Mouse (Mus musculus): ENCODE results near the gene 2810459M11Rik. TPM values are rescaled to one million over a fixed set of nuclear protein-coding genes. Genes with fewer than 3 reads are reported as not detected.

2810459M11Rik gene
- polyA plus RNA-seq, 1 experiment from 2014 or later: 0.49 TPM

DNA sequence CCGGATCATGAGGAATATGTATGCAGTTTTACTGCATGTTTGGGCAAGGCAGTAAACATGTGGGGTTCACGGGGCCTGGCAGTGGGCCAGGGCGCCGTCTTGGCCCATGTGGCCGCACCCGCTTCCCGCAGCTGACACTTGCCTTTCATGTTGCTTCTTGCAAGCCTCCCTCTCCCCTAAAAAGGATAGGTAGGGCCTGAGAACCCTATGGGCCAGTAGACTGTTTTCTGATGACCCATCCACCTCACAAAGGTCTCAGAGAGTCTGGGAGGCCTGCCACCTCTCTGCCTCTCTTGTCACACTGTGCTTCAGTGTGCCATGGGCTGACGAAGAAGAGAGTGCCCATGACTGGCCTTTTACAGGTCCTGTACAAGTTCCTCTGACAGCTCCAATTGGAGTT is 29.1 kb upstream of the 2810459M11Rik start, which contains the start of gene Spata3:
TSS of gene Spata3 (plus strand) at position 301 of the 400 bp plus-strand sequence.
- Histone ChIP-seq H3K9me3 (ENCODE audit: control insufficient read depth, low read length) (no peaks in the 10 kb centered on the region), H3K36me3 (ENCODE audit: control insufficient read depth, insufficient read depth, low read length) (no peaks in the 10 kb centered on the region), H3K27me3 (ENCODE audit: control insufficient read depth, insufficient read depth, low read length) (peaks cover 18% of the 10 kb centered on the region), H3K9ac (ENCODE audit: low read length) (no peak within 1 kb of the TSS), H3K4me3 (ENCODE audit: low read depth, low read length) (no peak within 1 kb of the TSS), H3K27ac (replicated peaks; ENCODE audit: low read depth, low read length) (no peak within 1 kb of the TSS), H3K4me2 (ENCODE audit: low read depth, severe bottlenecking) (no peak within 1 kb of the TSS), H3K4me1 (ENCODE audit: control insufficient read depth, insufficient read depth, low read length) (no peaks in the 10 kb centered on the region)
- DNase-seq (ENCODE audit: low spot score) (no peak), ATAC-seq (ENCODE audit: insufficient number of reproducible peaks, low FRiP score, low TSS enrichment, low read depth) (no peak)
- WGBS: 92% methylated on average over 8 of the region's 8 CpGs

DNA sequence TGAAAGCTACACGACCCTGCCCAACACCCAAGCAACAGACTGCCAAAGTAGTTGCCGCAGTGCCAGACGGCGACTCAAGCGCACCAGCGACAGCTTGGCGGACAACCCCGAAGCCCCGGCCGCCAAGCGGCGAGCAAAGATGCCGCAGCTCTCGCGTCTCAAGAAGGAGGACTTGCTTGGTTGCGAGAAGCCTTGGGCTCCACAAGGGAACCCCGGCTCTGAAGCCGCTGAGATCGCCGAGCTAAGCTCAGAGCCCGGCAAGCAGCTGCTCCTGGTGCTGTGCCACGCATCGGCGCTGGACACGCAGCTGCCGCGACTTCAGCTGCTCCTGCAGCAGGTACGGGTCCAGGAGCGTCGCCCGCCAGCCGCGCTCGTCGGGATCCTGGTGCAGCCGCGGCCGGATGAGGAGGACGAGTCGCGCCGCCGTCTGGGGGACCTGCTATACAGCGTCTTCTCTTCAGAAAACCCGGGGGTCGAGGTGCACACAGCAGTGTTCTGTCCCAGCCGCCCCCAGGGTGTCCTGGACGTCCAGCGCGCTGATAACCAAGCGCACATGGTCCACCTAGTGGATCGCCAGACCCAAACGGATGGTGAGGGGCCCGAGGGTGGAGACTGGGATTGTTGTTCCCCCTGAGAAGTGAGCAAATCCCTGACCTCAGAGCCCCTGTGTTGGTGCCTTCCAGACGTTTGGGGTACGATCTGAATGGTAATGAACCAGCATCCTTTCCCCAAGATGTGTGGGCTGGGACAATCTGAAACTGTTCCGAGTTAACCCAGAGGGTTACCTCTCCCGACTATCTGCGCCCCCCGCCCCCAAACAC is 27.2 kb upstream of the 2810459M11Rik start:
- DNase-seq (ENCODE audit: low spot score) (peak; percentile 81), ATAC-seq (ENCODE audit: insufficient number of reproducible peaks, low FRiP score, low TSS enrichment, low read depth) (peak; percentile 44; the same call in 1 of the 2 replicates)
- Histone ChIP-seq H3K36me3 (ENCODE audit: control insufficient read depth, insufficient read depth, low read length) (no peaks in the 10 kb centered on the region), H3K27me3 (ENCODE audit: control insufficient read depth, insufficient read depth, low read length) (peaks cover 18% of the 10 kb centered on the region), H3K4me2 (ENCODE audit: low read depth, severe bottlenecking) (peak overlapping the region; percentile 89), H3K9me3 (ENCODE audit: control insufficient read depth, low read length) (no peaks in the 10 kb centered on the region), H3K27ac (replicated peaks; ENCODE audit: low read depth, low read length) (no peak overlapping the region), H3K4me3 (ENCODE audit: low read depth, low read length) (peak overlapping the region; percentile 44), H3K9ac (ENCODE audit: low read length) (peak overlapping the region; percentile 56; the same call in 1 of the 2 replicates), H3K4me1 (ENCODE audit: control insufficient read depth, insufficient read depth, low read length) (no peaks in the 10 kb centered on the region)
- WGBS: 3% methylated on average over 60 of the region's 60 CpGs

DNA sequence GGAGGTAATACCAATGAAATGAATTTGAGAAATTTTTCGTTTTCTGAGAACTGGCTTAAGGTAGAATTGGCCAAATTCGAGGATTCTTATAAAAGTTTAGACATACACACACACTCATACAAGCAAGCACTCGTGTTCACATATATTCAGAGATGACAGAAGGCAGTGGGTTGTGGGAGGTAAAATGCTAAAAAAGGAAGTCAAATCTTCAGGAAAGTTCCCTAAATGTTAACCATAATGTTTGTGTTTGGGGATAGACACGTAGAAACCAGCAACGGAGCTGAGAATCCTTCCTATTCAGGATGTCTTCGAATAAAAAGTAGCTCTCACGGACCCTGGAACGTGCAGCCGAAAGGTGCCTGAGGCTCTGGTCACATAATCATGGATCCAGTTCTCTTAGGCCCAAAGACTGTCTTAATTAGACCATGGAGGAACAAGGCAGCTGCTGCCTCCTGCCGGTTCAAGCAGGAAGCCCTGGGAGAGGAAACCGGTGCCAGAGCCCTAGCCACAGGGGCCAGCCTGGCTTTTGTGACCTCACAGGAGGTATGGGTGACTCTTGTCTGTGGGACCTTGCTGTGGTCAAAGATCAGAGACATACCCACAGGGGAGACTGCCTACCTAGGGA is 24.2 kb upstream of the 2810459M11Rik start:
- no peaks in the 10 kb centered on the region for H3K9me3 ChIP-seq (ENCODE audit: control insufficient read depth, low read length)
- H3K4me2 ChIP-seq (ENCODE audit: low read depth, severe bottlenecking): no peak overlapping the region
- H3K36me3 ChIP-seq (ENCODE audit: control insufficient read depth, insufficient read depth, low read length): no peaks in the 10 kb centered on the region
- H3K27me3 ChIP-seq (ENCODE audit: control insufficient read depth, insufficient read depth, low read length): peaks cover 18% of the 10 kb centered on the region
- no peak overlapping the region for H3K4me3 ChIP-seq (ENCODE audit: low read depth, low read length)
- H3K4me1 ChIP-seq (ENCODE audit: control insufficient read depth, insufficient read depth, low read length): no peaks in the 10 kb centered on the region
- H3K9ac ChIP-seq (ENCODE audit: low read length): no peak overlapping the region
- no peak for DNase-seq (ENCODE audit: low spot score)
- H3K27ac ChIP-seq (replicated peaks; ENCODE audit: low read depth, low read length): no peak overlapping the region
- no peak for ATAC-seq (ENCODE audit: insufficient number of reproducible peaks, low FRiP score, low TSS enrichment, low read depth)
- WGBS: 73% methylated on average over 11 of the region's 11 CpGs

DNA sequence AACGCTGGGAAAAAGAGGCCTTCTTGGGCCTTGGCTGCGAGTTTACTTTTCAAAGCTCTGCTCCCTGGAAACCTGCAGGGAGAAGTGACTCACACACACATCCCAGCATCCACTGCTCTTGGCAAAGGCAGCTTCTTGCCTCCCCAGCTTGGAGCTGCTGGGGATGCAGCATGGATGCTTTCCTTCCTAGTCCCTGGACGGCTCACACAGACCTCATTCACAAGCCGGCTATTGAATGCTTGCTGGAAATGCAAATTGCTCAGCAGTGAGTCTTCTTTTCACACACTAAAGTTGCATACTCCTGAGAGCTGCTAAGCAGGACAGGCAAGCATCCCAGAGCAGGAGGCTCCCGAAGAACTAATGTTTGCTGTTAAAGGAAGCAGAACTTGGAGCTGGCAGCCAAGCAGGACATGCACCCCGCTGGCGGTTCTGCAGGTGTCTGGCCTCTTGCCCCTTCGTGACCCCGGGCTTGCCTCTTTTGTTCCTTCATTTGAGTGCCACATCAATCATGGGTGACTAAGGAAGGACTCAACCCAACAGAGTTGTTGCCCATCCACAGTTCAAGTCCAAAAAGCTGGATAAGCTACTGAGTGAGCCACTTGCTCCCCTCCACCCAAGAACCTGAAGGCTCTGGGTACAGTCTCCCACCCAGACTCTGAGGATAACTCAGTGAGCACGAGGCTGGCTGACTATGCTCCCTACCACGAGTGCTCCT is 13.2 kb upstream of the 2810459M11Rik start:
- no peak overlapping the region for H3K4me2 ChIP-seq (ENCODE audit: low read depth, severe bottlenecking)
- 22% methylated on average over 11 of the region's 11 CpGs for WGBS
- H3K9me3 ChIP-seq (ENCODE audit: control insufficient read depth, low read length): no peaks in the 10 kb centered on the region
- H3K4me3 ChIP-seq (ENCODE audit: low read depth, low read length): no peak overlapping the region
- H3K27ac ChIP-seq (replicated peaks; ENCODE audit: low read depth, low read length): no peak overlapping the region
- ATAC-seq (ENCODE audit: insufficient number of reproducible peaks, low FRiP score, low TSS enrichment, low read depth) (no peak), DNase-seq (ENCODE audit: low spot score) (no peak)
- H3K36me3 ChIP-seq (ENCODE audit: control insufficient read depth, insufficient read depth, low read length): no peaks in the 10 kb centered on the region
- no peak overlapping the region for H3K9ac ChIP-seq (ENCODE audit: low read length)
- H3K27me3 ChIP-seq (ENCODE audit: control insufficient read depth, insufficient read depth, low read length): no peaks in the 10 kb centered on the region
- no peaks in the 10 kb centered on the region for H3K4me1 ChIP-seq (ENCODE audit: control insufficient read depth, insufficient read depth, low read length)

DNA sequence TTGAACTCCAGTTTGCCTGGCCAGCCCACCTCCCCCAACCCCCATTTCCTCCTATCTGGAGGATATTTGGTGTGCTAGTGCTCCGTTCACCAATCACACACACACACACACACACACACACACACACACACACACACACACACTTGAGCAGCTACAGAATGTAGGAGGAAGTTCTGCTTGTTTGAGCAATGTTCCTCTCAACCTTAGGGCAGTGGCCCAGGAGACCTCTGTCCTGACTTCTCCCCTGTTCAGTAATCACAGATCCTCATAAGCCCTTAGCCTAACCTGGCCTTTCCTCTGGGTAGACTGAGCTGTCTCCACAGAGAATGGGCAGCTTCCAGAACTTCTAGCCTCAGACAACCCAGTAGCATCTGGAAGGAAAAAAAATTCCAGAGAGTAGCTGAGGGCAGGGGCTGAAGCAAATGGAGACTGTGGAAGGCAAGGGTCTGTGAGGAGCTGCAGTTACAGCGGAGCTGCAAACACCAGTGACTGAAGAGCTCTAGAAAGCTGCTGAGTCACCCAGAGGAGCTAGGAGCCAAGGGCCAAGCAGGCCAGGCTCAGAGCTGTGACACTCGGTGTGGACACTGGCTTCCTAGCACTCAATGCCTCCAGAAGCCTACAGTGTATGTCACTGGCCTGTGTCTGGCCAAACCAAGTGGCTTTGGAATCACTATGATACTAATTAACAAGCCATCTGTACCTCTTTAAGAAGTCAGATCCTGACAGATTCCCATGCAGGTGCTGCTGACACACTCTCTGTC is 7.3 kb upstream of the 2810459M11Rik start:
- Histone ChIP-seq H3K36me3 (ENCODE audit: control insufficient read depth, insufficient read depth, low read length) (no peaks in the 10 kb centered on the region), H3K27me3 (ENCODE audit: control insufficient read depth, insufficient read depth, low read length) (no peaks in the 10 kb centered on the region; the same call in 1 of the 2 replicates), H3K9ac (ENCODE audit: low read length) (no peak overlapping the region), H3K9me3 (ENCODE audit: control insufficient read depth, low read length) (no peaks in the 10 kb centered on the region), H3K4me1 (ENCODE audit: control insufficient read depth, insufficient read depth, low read length) (no peaks in the 10 kb centered on the region), H3K4me2 (ENCODE audit: low read depth, severe bottlenecking) (no peak overlapping the region), H3K4me3 (ENCODE audit: low read depth, low read length) (no peak overlapping the region), H3K27ac (replicated peaks; ENCODE audit: low read depth, low read length) (no peak overlapping the region)
- DNase-seq (ENCODE audit: low spot score) (no peak), ATAC-seq (ENCODE audit: insufficient number of reproducible peaks, low FRiP score, low TSS enrichment, low read depth) (no peak)
- WGBS: 74% methylated on average over 3 of the region's 3 CpGs

DNA sequence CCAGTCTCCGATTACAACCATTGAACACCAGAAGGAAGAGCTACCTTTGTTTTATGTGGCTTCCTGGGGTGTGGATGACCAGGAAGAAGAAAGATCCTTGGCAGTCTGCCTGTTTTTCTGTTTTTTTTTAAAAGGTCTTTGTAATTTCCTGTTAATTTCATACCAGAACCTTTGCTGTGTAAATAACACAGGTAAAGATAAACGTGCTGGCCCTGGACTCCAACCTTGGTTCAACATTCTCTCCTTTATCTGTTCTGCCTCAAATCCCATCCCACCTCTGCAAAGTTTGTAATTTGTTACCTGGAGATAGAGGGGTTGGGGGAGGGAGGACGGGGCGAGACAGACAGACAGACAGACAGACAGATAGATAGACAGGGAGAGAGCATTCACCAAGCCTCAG is 5.5 kb upstream of the 2810459M11Rik start:
- no peak for DNase-seq (ENCODE audit: low spot score)
- 73% methylated on average over 4 of the region's 4 CpGs for WGBS
- Histone ChIP-seq H3K27me3 (ENCODE audit: control insufficient read depth, insufficient read depth, low read length) (peaks cover 10% of the 10 kb centered on the region), H3K4me1 (ENCODE audit: control insufficient read depth, insufficient read depth, low read length) (no peaks in the 10 kb centered on the region), H3K4me3 (ENCODE audit: low read depth, low read length) (no peak overlapping the region), H3K36me3 (ENCODE audit: control insufficient read depth, insufficient read depth, low read length) (no peaks in the 10 kb centered on the region), H3K9me3 (ENCODE audit: control insufficient read depth, low read length) (no peaks in the 10 kb centered on the region), H3K27ac (replicated peaks; ENCODE audit: low read depth, low read length) (no peak overlapping the region), H3K9ac (ENCODE audit: low read length) (no peak overlapping the region), H3K4me2 (ENCODE audit: low read depth, severe bottlenecking) (no peak overlapping the region)
- no peak for ATAC-seq (ENCODE audit: insufficient number of reproducible peaks, low FRiP score, low TSS enrichment, low read depth)

DNA sequence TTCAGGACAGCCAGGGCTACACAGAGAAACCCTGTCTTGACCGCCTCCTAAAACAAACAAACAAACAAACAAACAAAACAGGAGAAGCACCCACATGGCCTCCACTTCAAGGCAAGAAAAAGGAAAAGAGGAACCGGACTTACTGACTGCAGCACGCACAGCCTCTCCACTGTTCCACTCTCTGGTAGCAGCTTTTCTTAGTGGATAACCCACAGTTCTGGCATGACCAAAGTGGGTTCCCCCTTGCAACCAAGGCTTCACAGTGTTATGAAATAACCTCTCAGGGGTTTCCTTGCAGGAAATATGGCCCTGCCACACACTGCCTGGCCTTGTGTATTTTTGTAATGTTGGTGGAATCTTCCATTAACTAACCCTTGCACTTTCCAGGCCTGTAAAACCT is 4.8 kb upstream of the 2810459M11Rik start:
- WGBS: 88% methylated on average over 3 of the region's 3 CpGs
- no peaks in the 10 kb centered on the region for H3K4me1 ChIP-seq (ENCODE audit: control insufficient read depth, insufficient read depth, low read length)
- ATAC-seq (ENCODE audit: insufficient number of reproducible peaks, low FRiP score, low TSS enrichment, low read depth) (no peak), DNase-seq (ENCODE audit: low spot score) (no peak)
- peaks cover 17% of the 10 kb centered on the region for H3K27me3 ChIP-seq (ENCODE audit: control insufficient read depth, insufficient read depth, low read length)
- no peaks in the 10 kb centered on the region for H3K9me3 ChIP-seq (ENCODE audit: control insufficient read depth, low read length)
- no peaks in the 10 kb centered on the region for H3K36me3 ChIP-seq (ENCODE audit: control insufficient read depth, insufficient read depth, low read length)
- H3K4me2 ChIP-seq (ENCODE audit: low read depth, severe bottlenecking): no peak overlapping the region
- no peak overlapping the region for H3K9ac ChIP-seq (ENCODE audit: low read length)
- H3K27ac ChIP-seq (replicated peaks; ENCODE audit: low read depth, low read length): no peak overlapping the region
- no peak overlapping the region for H3K4me3 ChIP-seq (ENCODE audit: low read depth, low read length)

DNA sequence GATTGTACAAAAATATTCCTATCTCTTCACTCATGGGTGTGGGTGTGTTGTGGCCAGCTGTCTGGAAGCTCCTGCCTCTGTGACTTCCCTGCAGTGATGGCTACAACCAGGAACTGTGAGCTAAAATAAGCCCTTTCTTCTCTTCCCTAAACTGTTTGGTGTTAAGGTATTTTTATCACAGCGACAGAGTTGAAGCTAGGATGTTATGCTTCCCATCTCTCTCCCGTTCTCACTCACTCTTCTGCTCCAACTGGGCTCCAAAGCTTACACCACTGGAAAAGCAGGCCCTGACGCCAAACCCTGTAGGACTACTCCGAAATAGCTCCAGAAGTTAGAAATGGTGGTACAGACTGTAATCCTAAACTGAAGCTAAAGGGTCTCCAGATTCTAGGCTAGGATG is 607 bp upstream of the 2810459M11Rik start:
- Histone ChIP-seq H3K27me3 (ENCODE audit: control insufficient read depth, insufficient read depth, low read length) (peaks cover 37% of the 10 kb centered on the region), H3K9ac (ENCODE audit: low read length) (no peak overlapping the region)
- ATAC-seq (ENCODE audit: insufficient number of reproducible peaks, low FRiP score, low TSS enrichment, low read depth): no peak

More for the DNA sequence above, 607 bp upstream of the 2810459M11Rik start:
- H3K4me2 ChIP-seq (ENCODE audit: low read depth, severe bottlenecking): no peak overlapping the region
- no peak for DNase-seq (ENCODE audit: low spot score)
- no peaks in the 10 kb centered on the region for H3K36me3 ChIP-seq (ENCODE audit: control insufficient read depth, insufficient read depth, low read length)
- no peaks in the 10 kb centered on the region for H3K9me3 ChIP-seq (ENCODE audit: control insufficient read depth, low read length)
- H3K4me1 ChIP-seq (ENCODE audit: control insufficient read depth, insufficient read depth, low read length): peaks cover 5% of the 10 kb centered on the region; the same call in 1 of the 2 replicates
- WGBS: 54% methylated on average over 4 of the region's 4 CpGs
- no peak overlapping the region for H3K27ac ChIP-seq (replicated peaks; ENCODE audit: low read depth, low read length)
- H3K4me3 ChIP-seq (ENCODE audit: low read depth, low read length): no peak overlapping the region
